Mouse (Mus musculus): Measurements from ENCODE around the gene Hivep3.

The Hivep3 gene

GRCm38 (mm10) chr4:119761459-119762121 lies 28.0 kb downstream of the Hivep3 start:
- DNase-seq, result peak; percentile 73 to 76

GRCm38 (mm10) chr4:119762171-119762570 lies 28.6 kb downstream of the Hivep3 start:
- DNase-seq, result peak; percentile 51

GRCm38 (mm10) chr4:119768046-119768445 lies 34.5 kb downstream of the Hivep3 start:
- peak; percentile 54 to 64 for DNase-seq

- DNase-seq, result no peak
Measured at GRCm38 (mm10) chr4:119775913-119776312, 42.3 kb downstream of the Hivep3 start.

GRCm38 (mm10) chr4:119777146-119777545 lies 43.6 kb downstream of the Hivep3 start:
- no peak for DNase-seq

- peak; percentile 42 to 55 for DNase-seq
Measured at GRCm38 (mm10) chr4:119779561-119780400, 46.2 kb downstream of the Hivep3 start.

- DNase-seq, result no peak
Measured at GRCm38 (mm10) chr4:119780881-119781280, 47.3 kb downstream of the Hivep3 start.

GRCm38 (mm10) chr4:119784959-119785358 lies 51.4 kb downstream of the Hivep3 start:
- no peak for DNase-seq

- peak in 1 of 2 experiments; percentile 36 for DNase-seq
Measured at GRCm38 (mm10) chr4:119786307-119786706, 52.7 kb downstream of the Hivep3 start.

- no peak for DNase-seq
Measured at GRCm38 (mm10) chr4:119786721-119787120, 53.1 kb downstream of the Hivep3 start.

- no peak for DNase-seq
Measured at GRCm38 (mm10) chr4:119788746-119789145, 55.2 kb downstream of the Hivep3 start.

- no peak for DNase-seq
Measured at GRCm38 (mm10) chr4:119789495-119790148, 56.0 kb downstream of the Hivep3 start.

GRCm38 (mm10) chr4:119798891-119799290 lies 65.3 kb downstream of the Hivep3 start:
- peak; percentile 68 to 77 for DNase-seq

GRCm38 (mm10) chr4:119806556-119806955 lies 73.0 kb downstream of the Hivep3 start:
- no peak for DNase-seq

- DNase-seq, result no peak
Measured at GRCm38 (mm10) chr4:119807359-119807758, 73.8 kb downstream of the Hivep3 start.

GRCm38 (mm10) chr4:119809245-119809644 lies 75.7 kb downstream of the Hivep3 start:
- peak; percentile 47 to 59 for DNase-seq

- DNase-seq, result peak; percentile 80 to 83
Measured at GRCm38 (mm10) chr4:119812775-119813174, 79.2 kb downstream of the Hivep3 start.

- DNase-seq, result peak; percentile 39 to 40
Measured at GRCm38 (mm10) chr4:119813500-119814184, 80.1 kb downstream of the Hivep3 start.

GRCm38 (mm10) chr4:119814185-119815132 lies 80.9 kb downstream of the Hivep3 start:
- peak; percentile 58 to 72 for DNase-seq

GRCm38 (mm10) chr4:119815133-119815792 lies 81.7 kb downstream of the Hivep3 start:
- peak in 1 of 2 experiments; percentile 45 for DNase-seq

GRCm38 (mm10) chr4:119815793-119816161 lies 82.2 kb downstream of the Hivep3 start:
- no peak for DNase-seq

All from cerebellum, adult 18-20 months (tissue).